Mouse (Mus musculus): ENCODE measurements around the gene Zfp935. TPM values are rescaled to one million over a fixed set of nuclear protein-coding genes. Genes with fewer than 3 reads are reported as not detected.
"Not testable (repeated sequence)": the region's sequence is repeated elsewhere in the genome, so short reads cannot be mapped to it uniquely, and the experiment has no call there.

The Zfp935 gene
- polyA plus RNA-seq (2015; fragmentation: Nextera tagmentation; extraction: Ambion mirVana): not detected in 2 replicates

DNA sequence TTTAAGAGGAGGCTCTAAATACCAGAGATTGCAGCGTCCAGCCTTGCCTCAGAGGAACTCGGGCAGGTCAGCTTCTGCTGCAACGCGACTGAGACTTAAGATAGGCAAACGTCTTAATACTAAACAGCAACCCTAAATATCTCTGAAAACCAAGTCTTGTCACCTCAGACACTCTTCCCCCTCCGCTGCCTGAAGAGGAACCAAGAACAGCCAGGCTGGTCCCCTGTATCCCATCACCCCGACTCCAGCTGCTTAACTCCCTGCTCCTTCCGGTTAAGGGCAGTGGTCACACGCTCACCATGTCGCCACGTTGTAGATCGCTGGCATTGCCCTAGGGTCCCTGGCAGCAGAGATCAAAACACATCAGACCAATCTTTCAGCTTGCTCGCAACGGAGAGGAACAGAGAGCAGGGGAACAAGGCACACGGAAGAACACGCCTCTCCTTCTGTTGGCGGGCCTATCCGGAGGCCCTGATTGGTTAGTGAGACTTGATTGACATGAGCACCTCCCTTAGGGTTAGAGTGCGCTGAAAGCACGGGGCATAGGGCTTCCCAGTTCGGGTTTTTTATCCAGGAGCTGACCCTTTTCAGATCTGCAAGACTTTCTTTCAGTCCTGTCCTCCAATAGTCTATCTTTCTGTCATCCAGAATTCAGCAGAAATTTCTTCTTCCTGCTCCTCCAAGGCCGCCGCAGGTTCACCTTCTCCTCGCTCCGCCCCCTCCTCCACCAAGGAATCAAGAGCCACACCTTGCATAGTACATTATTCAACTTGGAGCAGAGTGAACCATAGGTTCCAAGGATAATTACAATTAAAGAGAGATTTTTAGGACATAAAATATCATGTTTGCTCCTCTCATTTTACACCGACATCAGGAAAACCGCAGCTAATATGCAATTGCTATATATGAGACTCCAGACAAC is at the start of gene Zfp935:
Zfp935 (minus strand) TSS at position 323 of the 922 bp plus-strand sequence.
- H3K27ac ChIP-seq; H3K4me1 ChIP-seq (replicated peaks); H3K9me3 ChIP-seq (replicated peaks); H3K27me3 ChIP-seq: not testable (repeated sequence)
- DNase-seq: peak; percentile 72
- Histone ChIP-seq H3K9ac (peak within 1 kb of the TSS; percentile 72), H3K36me3 (peaks cover 17% of the 10 kb centered on the region), H3K4me3 (replicated peaks) (peak within 1 kb of the TSS; percentile 64), H3K4me2 (peak within 1 kb of the TSS; percentile 63)
- WGBS (ENCODE audit: insufficient replicate concordance): 3% methylated on average over 27 of the region's 27 CpGs
- ATAC-seq (ENCODE audit: low read depth): peak; percentile 74; the same call in 1 of the 2 replicates

- not testable (repeated sequence) for H3K4me2 ChIP-seq; H3K27me3 ChIP-seq; ATAC-seq (ENCODE audit: low read depth); DNase-seq; H3K27ac ChIP-seq; H3K36me3 ChIP-seq; H3K4me1 ChIP-seq (replicated peaks); H3K4me3 ChIP-seq (replicated peaks); H3K9me3 ChIP-seq (replicated peaks); H3K9ac ChIP-seq
- 63% methylated on average over 3 of the region's 6 CpGs for WGBS (ENCODE audit: insufficient replicate concordance)
Observed at GRCm38 (mm10) chr13:62571099-62571498, 12.8 kb upstream of the Zfp935 start, which contains the start of gene Zfp934. Gene Zfp934, minus strand, starts transcription at chr13:62571199.

- not testable (repeated sequence) for H3K4me3 ChIP-seq (replicated peaks); H3K9me3 ChIP-seq (replicated peaks); DNase-seq; ATAC-seq (ENCODE audit: low read depth); H3K4me1 ChIP-seq (replicated peaks); H3K27me3 ChIP-seq; H3K9ac ChIP-seq; H3K36me3 ChIP-seq; H3K4me2 ChIP-seq; H3K27ac ChIP-seq
- WGBS (ENCODE audit: insufficient replicate concordance): 17% methylated on average over 1 of the region's 1 CpGs
Observed at GRCm38 (mm10) chr13:62561696-62562095, 3.4 kb upstream of the Zfp935 start.

DNA sequence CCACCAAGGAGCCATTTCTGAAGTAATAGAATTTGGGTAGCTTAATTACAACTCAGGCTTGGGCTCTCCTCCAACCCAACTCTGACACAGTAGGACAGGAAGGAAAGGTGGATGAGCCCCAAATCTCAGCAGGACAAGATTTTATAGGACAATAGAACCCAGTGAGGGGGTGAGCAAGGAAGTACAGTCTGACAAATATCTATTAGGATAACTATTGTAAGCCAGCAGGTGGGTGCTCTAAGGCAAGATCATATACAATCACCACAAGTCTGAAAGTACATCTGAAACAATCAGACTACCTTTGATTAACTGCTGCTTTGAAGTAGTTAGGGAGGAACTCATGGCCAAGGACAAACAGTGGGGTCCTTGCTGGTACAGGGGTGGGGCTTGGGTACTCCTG is 28.2 kb downstream of the Zfp935 start:
- H3K27ac ChIP-seq; H3K36me3 ChIP-seq; H3K4me2 ChIP-seq; ATAC-seq (ENCODE audit: low read depth); H3K4me3 ChIP-seq (replicated peaks); DNase-seq; H3K27me3 ChIP-seq; H3K9me3 ChIP-seq (replicated peaks); H3K4me1 ChIP-seq (replicated peaks); H3K9ac ChIP-seq: not testable (repeated sequence)

GRCm38 (mm10) chr13:62510641-62511420 is 47.5 kb downstream of the Zfp935 start:
- H3K27ac ChIP-seq; ATAC-seq (ENCODE audit: low read depth); H3K4me2 ChIP-seq; H3K4me3 ChIP-seq (replicated peaks); DNase-seq; H3K9ac ChIP-seq; H3K4me1 ChIP-seq (replicated peaks); H3K9me3 ChIP-seq (replicated peaks); H3K27me3 ChIP-seq; H3K36me3 ChIP-seq: not testable (repeated sequence)
- 52% methylated on average over 1 of the region's 1 CpGs for WGBS (ENCODE audit: insufficient replicate concordance)

- ATAC-seq (ENCODE audit: low read depth); H3K27ac ChIP-seq; H3K36me3 ChIP-seq; H3K4me3 ChIP-seq (replicated peaks); H3K9me3 ChIP-seq (replicated peaks); H3K4me1 ChIP-seq (replicated peaks); H3K9ac ChIP-seq; DNase-seq; H3K27me3 ChIP-seq; H3K4me2 ChIP-seq: not testable (repeated sequence)
- 82% methylated on average over 8 of the region's 8 CpGs for WGBS (ENCODE audit: insufficient replicate concordance)
Observed at GRCm38 (mm10) chr13:62472661-62473060, 85.7 kb downstream of the Zfp935 start.

DNA sequence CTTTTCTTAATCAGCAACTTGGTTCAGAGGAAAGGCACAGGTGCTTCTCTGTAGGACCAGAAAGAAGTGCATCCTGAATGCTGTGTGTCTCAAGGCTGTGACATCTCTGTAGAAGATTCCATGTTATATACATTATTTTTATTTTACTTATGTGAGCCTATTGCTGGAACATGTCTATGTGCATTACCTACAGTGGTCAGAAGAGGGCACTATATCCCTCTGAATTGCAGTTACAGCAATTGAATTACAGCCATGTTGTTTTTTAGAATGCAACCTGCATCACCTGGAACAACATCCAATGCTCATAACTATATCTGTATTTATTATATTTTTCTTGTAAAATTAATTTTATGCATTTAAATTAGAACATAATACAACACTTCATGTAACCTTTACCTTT is 88.4 kb downstream of the Zfp935 start:
- H3K9me3 ChIP-seq (replicated peaks); H3K36me3 ChIP-seq; H3K27ac ChIP-seq; H3K4me3 ChIP-seq (replicated peaks); H3K4me1 ChIP-seq (replicated peaks); H3K27me3 ChIP-seq; H3K9ac ChIP-seq; H3K4me2 ChIP-seq; ATAC-seq (ENCODE audit: low read depth): not testable (repeated sequence)
- DNase-seq: peak; percentile 2

DNA sequence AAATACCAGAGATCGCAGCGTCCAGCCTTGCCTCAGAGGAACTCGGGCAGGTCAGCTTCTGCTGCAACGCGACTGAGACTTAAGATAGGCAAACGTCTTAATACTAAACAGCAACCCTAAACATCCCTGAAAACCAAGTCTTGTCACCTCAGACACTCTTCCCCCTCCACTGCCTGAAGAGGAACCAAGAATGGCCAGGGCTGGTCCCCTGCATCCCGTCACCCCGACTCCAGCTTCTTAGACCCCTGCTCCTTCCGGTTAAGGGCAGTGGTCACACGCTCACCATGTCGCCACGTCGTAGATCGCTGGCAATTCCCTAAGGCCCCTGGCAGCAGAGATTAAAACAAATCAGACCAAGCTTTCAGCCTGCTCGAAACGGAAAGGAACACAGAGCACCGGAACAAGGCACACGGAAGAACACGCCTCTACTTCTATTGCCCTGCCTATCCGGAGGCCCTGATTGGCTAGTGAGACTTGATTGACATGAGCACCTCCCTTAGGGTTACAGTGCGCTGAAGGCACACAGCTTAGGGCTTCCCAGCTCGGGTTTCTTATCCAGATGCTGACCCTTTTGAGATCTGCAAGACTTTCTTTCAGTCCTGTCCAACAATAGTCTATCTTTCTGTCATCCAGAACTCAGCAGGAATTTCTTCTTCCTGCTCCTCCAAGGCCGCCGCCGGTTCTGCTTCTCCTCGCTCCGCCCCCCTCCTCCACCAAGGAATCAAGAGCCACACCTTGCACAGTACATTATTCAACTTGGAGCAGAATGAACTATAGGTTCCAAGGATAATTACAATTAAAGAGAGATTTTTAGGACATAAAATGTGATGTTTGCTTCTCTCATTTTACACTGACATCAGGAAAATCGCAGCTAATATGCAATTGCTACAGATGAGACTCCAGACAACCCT is 91.6 kb downstream of the Zfp935 start, which contains the start of gene Gm49359:
Gm49359 (minus strand) TSS at position 409 of the 911 bp plus-strand sequence.
- Histone ChIP-seq H3K4me3 (replicated peaks) (peak within 1 kb of the TSS; percentile 73), H3K4me2 (peak within 1 kb of the TSS; percentile 44), H3K9ac (peak within 1 kb of the TSS; percentile 73)
- not testable (repeated sequence) for H3K4me1 ChIP-seq (replicated peaks); H3K9me3 ChIP-seq (replicated peaks); H3K36me3 ChIP-seq; H3K27ac ChIP-seq; H3K27me3 ChIP-seq
- ATAC-seq (ENCODE audit: low read depth): peak; percentile 100
- WGBS (ENCODE audit: insufficient replicate concordance): 1% methylated on average over 28 of the region's 28 CpGs
- DNase-seq: peak; percentile 79

Small RNAs within 50 kb of the gene (microRNA-seq; reads per million reads assigned to microRNA genes)
- gene Gm22256: 2.1 reads per million

Other genes with a start within 250 kb of the Zfp935 start
- gene Gm3604, start 175.3 kb downstream of the Zfp935 start, polyA plus RNA-seq (2015; fragmentation: Nextera tagmentation; extraction: Ambion mirVana): 4.1 and 4.6 TPM in 2 replicates
- 2.8 and 3.1 TPM in 2 replicates for gene Gm49359, start 91.7 kb downstream of the Zfp935 start, polyA plus RNA-seq (2015; fragmentation: Nextera tagmentation; extraction: Ambion mirVana)
- 6.1 and 7.0 TPM in 2 replicates for gene Zfp934, start 12.7 kb upstream of the Zfp935 start, polyA plus RNA-seq (2015; fragmentation: Nextera tagmentation; extraction: Ambion mirVana)
- 3.0 and 3.1 TPM in 2 replicates for gene 6720489N17Rik, start 65.7 kb upstream of the Zfp935 start, polyA plus RNA-seq (2015; fragmentation: Nextera tagmentation; extraction: Ambion mirVana)
- gene Platr25, start 202.2 kb upstream of the Zfp935 start, polyA plus RNA-seq (2015; fragmentation: Nextera tagmentation; extraction: Ambion mirVana): 5.4 and 6.3 TPM in 2 replicates
- 1.6 and 1.9 TPM in 2 replicates for gene Gm5141, start 227.3 kb upstream of the Zfp935 start, polyA plus RNA-seq (2015; fragmentation: Nextera tagmentation; extraction: Ambion mirVana)